Mouse (Mus musculus) kidney, embryonic 16.5 days (tissue): ENCODE results near the gene Grin1. TPM values are rescaled to one million over a fixed set of nuclear protein-coding genes. Genes with fewer than 3 reads are reported as not detected.

ENCODE experiments used
- ATAC-seq: fragments of 200-750 bp; cut with Nextera tagmentation; 2 replicates; pipeline ENCODE4 v1.8.0; 2017; ENCODE audit warnings: moderate TSS enrichment; ENCODE audit not compliant: low FRiP score, low TSS enrichment
- H3K27ac ChIP-seq: fragments of 300-500 bp; sonication (generic); 2 replicates; pipeline ENCODE4 v1.5.1; 2014; ENCODE audit warnings: low read length
- H3K27me3 ChIP-seq: fragments of 300-500 bp; sonication (generic); 2 replicates; pipeline ENCODE4 v1.6.1; 2014; ENCODE audit warnings: low read length, control low read depth, mixed read lengths; ENCODE audit not compliant: insufficient read depth
- H3K36me3 ChIP-seq: fragments of 300-500 bp; sonication (generic); 2 replicates; pipeline ENCODE4 v1.6.1; 2014; ENCODE audit warnings: low read length, control low read depth, mixed read lengths; ENCODE audit not compliant: insufficient read depth
- H3K4me1 ChIP-seq: fragments of 300-500 bp; sonication (generic); 2 replicates; pipeline ENCODE4 v1.6.1; 2014; ENCODE audit warnings: low read length, control low read depth, mixed read lengths; ENCODE audit not compliant: insufficient read depth
- H3K4me2 ChIP-seq: fragments of 300-500 bp; sonication (generic); replicated peaks from 2 replicates; pipeline ENCODE4 v1.6.1; 2014; ENCODE audit warnings: low read depth, low read length
- H3K4me3 ChIP-seq: fragments of 300-500 bp; sonication (generic); 2 replicates; pipeline ENCODE4 v1.5.1; 2014; ENCODE audit warnings: mild to moderate bottlenecking, low read length
- H3K9ac ChIP-seq: fragments of 300-500 bp; sonication (generic); replicated peaks from 2 replicates; pipeline ENCODE4 v1.6.1; 2014; ENCODE audit warnings: low read length
- H3K9me3 ChIP-seq: fragments of 300-500 bp; sonication (generic); 2 replicates; pipeline ENCODE4 v1.6.1; 2016; ENCODE audit warnings: low read length, control low read depth
- WGBS: fragments of 180-500 bp; shearing (Covaris S2); extraction: QIAGEN DNeasy Blood & Tissue Kit; methylation state at CpG from one replicate; pipeline ENCODE4 v1.1.7; 2014; 5-methylcytosine and 5-hydroxymethylcytosine counted together
- polyA plus RNA-seq: library from polyadenylated mRNA; unstranded; fragments of >200 nt; fragmentation: Nextera tagmentation; extraction: Ambion mirVana; gene quantifications from 2 replicates; pipeline ENCODE4 v1.2.1, GENCODE M21; 2015

Gene Grin1
- polyA plus RNA-seq, 1 experiment from 2014 or later: 0.22 TPM

GRCm38 (mm10) chr2:25303452-25303851 is 15.5 kb downstream of the Grin1 start:
- H3K36me3 ChIP-seq: no peaks in the 10 kb centered on the region
- 66% methylated on average over 3 of the region's 3 CpGs for WGBS
- no peak overlapping the region for H3K9ac ChIP-seq
- H3K27me3 ChIP-seq: peaks cover 44% of the 10 kb centered on the region
- no peak overlapping the region for H3K27ac ChIP-seq
- no peak for ATAC-seq
- peaks cover 3% of the 10 kb centered on the region; the same call in 1 of the 2 replicates for H3K4me1 ChIP-seq
- H3K4me3 ChIP-seq: no peak overlapping the region
- H3K9me3 ChIP-seq: no peaks in the 10 kb centered on the region
- H3K4me2 ChIP-seq: no peak overlapping the region

GRCm38 (mm10) chr2:25298046-25298445 is 20.9 kb downstream of the Grin1 start:
- 80% methylated on average over 10 of the region's 10 CpGs for WGBS
- Histone ChIP-seq H3K36me3 (no peaks in the 10 kb centered on the region), H3K9me3 (no peaks in the 10 kb centered on the region), H3K4me3 (no peak overlapping the region), H3K4me2 (no peak overlapping the region), H3K9ac (no peak overlapping the region), H3K27ac (no peak overlapping the region), H3K27me3 (peaks cover 10% of the 10 kb centered on the region; the same call in 1 of the 2 replicates), H3K4me1 (no peaks in the 10 kb centered on the region)
- no peak for ATAC-seq

GRCm38 (mm10) chr2:25297093-25297492 is 21.9 kb downstream of the Grin1 start:
- Histone ChIP-seq H3K4me1 (peaks cover 7% of the 10 kb centered on the region), H3K27ac (no peak overlapping the region), H3K9ac (no peak overlapping the region), H3K36me3 (no peaks in the 10 kb centered on the region), H3K4me2 (no peak overlapping the region), H3K9me3 (no peaks in the 10 kb centered on the region), H3K4me3 (no peak overlapping the region), H3K27me3 (peaks cover 19% of the 10 kb centered on the region)
- ATAC-seq: no peak
- 73% methylated on average over 6 of the region's 8 CpGs for WGBS

- no peak for ATAC-seq
Measured at GRCm38 (mm10) chr2:25293706-25294105, 25.3 kb downstream of the Grin1 start.

GRCm38 (mm10) chr2:25292856-25293255 is 26.1 kb downstream of the Grin1 start:
- peaks cover 24% of the 10 kb centered on the region for H3K4me1 ChIP-seq
- no peaks in the 10 kb centered on the region for H3K9me3 ChIP-seq
- no peak overlapping the region for H3K27ac ChIP-seq
- H3K4me2 ChIP-seq: no peak overlapping the region
- no peak overlapping the region; the same call in 1 of the 2 replicates for H3K4me3 ChIP-seq
- H3K27me3 ChIP-seq: peaks cover 62% of the 10 kb centered on the region
- no peaks in the 10 kb centered on the region for H3K36me3 ChIP-seq
- no peak for ATAC-seq
- H3K9ac ChIP-seq: no peak overlapping the region
- WGBS: 0% methylated on average over 1 of the region's 1 CpGs

More at GRCm38 (mm10) chr2:25293706-25294105, 25.3 kb downstream of the Grin1 start:
- no peaks in the 10 kb centered on the region for H3K36me3 ChIP-seq
- H3K9me3 ChIP-seq: no peaks in the 10 kb centered on the region
- no peak overlapping the region for H3K9ac ChIP-seq
- H3K4me1 ChIP-seq: peaks cover 24% of the 10 kb centered on the region
- H3K27me3 ChIP-seq: peaks cover 53% of the 10 kb centered on the region
- no peak overlapping the region for H3K4me2 ChIP-seq
- WGBS: 70% methylated on average over 9 of the region's 9 CpGs
- no peak overlapping the region for H3K4me3 ChIP-seq
- H3K27ac ChIP-seq: no peak overlapping the region

GRCm38 (mm10) chr2:25292054-25292544 is 26.9 kb downstream of the Grin1 start:
- peak; percentile 46 for ATAC-seq

GRCm38 (mm10) chr2:25291184-25292053 is 27.6 kb downstream of the Grin1 start:
- no peak overlapping the region for H3K9ac ChIP-seq
- 6% methylated on average over 30 of the region's 32 CpGs for WGBS
- peaks cover 24% of the 10 kb centered on the region for H3K4me1 ChIP-seq
- peak overlapping the region; percentile 38 for H3K4me3 ChIP-seq
- peaks cover 62% of the 10 kb centered on the region for H3K27me3 ChIP-seq
- no peaks in the 10 kb centered on the region for H3K36me3 ChIP-seq
- H3K9me3 ChIP-seq: no peaks in the 10 kb centered on the region
- no peak for ATAC-seq
- H3K4me2 ChIP-seq: peak overlapping the region; percentile 57
- no peak overlapping the region for H3K27ac ChIP-seq

More at GRCm38 (mm10) chr2:25292054-25292544, 26.9 kb downstream of the Grin1 start:
- no peaks in the 10 kb centered on the region for H3K36me3 ChIP-seq
- 3% methylated on average over 32 of the region's 43 CpGs for WGBS
- 0 out of 2 replicates have a peak overlapping the region, but pooled peaks have one; percentile 41 for H3K9ac ChIP-seq
- H3K9me3 ChIP-seq: no peaks in the 10 kb centered on the region
- peaks cover 62% of the 10 kb centered on the region for H3K27me3 ChIP-seq
- peak overlapping the region; percentile 38 for H3K4me3 ChIP-seq
- peak overlapping the region; percentile 57 for H3K4me2 ChIP-seq
- no peak overlapping the region for H3K27ac ChIP-seq
- peaks cover 24% of the 10 kb centered on the region for H3K4me1 ChIP-seq

- Histone ChIP-seq H3K27ac (no peak overlapping the region), H3K4me3 (peak overlapping the region; percentile 16), H3K4me2 (peak overlapping the region; percentile 37), H3K27me3 (peaks cover 62% of the 10 kb centered on the region), H3K36me3 (peaks cover 2% of the 10 kb centered on the region; the same call in 1 of the 2 replicates), H3K4me1 (peaks cover 24% of the 10 kb centered on the region), H3K9ac (no peak overlapping the region), H3K9me3 (no peaks in the 10 kb centered on the region)
- WGBS: under 1% methylated on average over 18 of the region's 18 CpGs
- ATAC-seq: no peak
Measured at GRCm38 (mm10) chr2:25290816-25291130, 28.2 kb downstream of the Grin1 start.

- no peak for ATAC-seq
- H3K4me3 ChIP-seq: peak overlapping the region; percentile 16
- peaks cover 24% of the 10 kb centered on the region for H3K4me1 ChIP-seq
- H3K36me3 ChIP-seq: peaks cover 7% of the 10 kb centered on the region
- H3K27ac ChIP-seq: no peak overlapping the region
- WGBS: 1% methylated on average over 54 of the region's 54 CpGs
- no peak overlapping the region for H3K9ac ChIP-seq
- peak overlapping the region; percentile 37 for H3K4me2 ChIP-seq
- H3K9me3 ChIP-seq: no peaks in the 10 kb centered on the region
- peaks cover 60% of the 10 kb centered on the region for H3K27me3 ChIP-seq
Measured at GRCm38 (mm10) chr2:25290101-25290815, 28.7 kb downstream of the Grin1 start.
